Mouse (Mus musculus): ENCODE results near the gene Snrnp27.

DNA sequence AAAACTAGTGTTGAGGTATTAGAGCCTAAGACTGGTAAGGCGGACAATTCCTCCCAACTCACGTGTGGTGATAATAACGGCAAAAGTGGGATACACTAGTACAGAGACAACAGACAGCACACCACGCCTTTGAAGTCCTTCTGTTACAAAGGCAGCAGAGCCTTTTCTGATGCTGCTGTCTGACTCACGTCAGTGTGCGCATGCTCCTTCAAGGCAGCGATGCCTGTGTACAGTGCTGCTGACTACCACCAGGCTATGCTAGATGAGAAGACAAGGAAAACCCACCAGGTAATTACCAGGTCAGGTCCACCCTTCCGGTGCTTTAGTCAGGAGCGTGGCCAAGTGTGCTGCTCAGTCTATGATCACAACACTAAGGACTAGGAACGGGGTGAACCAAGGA lies 17.3 kb downstream of the Snrnp27 start:
- no peak for TF ChIP-seq POLR2A (IDR thresholded peaks at IDR 0.05; ENCODE audit: borderline replicate concordance, insufficient read depth, low read length)
- TF ChIP-seq CTCF (IDR thresholded peaks at IDR 0.05; ENCODE audit: borderline replicate concordance, insufficient read depth, low read depth, low read length): no peak

Measured in cerebellum, adult 2 months (tissue).